Mouse (Mus musculus): ENCODE results near the gene Tpi1.

GRCm38 (mm10) chr6:124811403-124811665 lies 2.8 kb downstream of the Tpi1 start:
- no peak for TF ChIP-seq CTCF (IDR thresholded peaks at IDR 0.05)
- no peak for TF ChIP-seq EP300 (IDR thresholded peaks at IDR 0.05; ENCODE audit: insufficient read depth, low read depth, low read length)
